Mouse (Mus musculus) layer of hippocampus, postnatal 36 days (tissue): ENCODE measurements around the gene Tyk2. TPM values are rescaled to one million over a fixed set of nuclear protein-coding genes. Genes with fewer than 3 reads are reported as not detected.
A peak's percentile ranks its signal among the peaks of the same experiment; 100 is the strongest.

Experiments used
- DNase-seq, 2 experiments: peaks; one replicate each; pipeline ENCODE4 v3.0.0; 2022
- total RNA-seq, 2 experiments: library from RNA; stranded (reverse); gene quantifications; 2 replicates each; pipeline ENCODE4 v1.2.3; 2021

Gene Tyk2
- total RNA-seq, 2 experiments from 2014 or later = 14.6 to 18.0 TPM

DNA sequence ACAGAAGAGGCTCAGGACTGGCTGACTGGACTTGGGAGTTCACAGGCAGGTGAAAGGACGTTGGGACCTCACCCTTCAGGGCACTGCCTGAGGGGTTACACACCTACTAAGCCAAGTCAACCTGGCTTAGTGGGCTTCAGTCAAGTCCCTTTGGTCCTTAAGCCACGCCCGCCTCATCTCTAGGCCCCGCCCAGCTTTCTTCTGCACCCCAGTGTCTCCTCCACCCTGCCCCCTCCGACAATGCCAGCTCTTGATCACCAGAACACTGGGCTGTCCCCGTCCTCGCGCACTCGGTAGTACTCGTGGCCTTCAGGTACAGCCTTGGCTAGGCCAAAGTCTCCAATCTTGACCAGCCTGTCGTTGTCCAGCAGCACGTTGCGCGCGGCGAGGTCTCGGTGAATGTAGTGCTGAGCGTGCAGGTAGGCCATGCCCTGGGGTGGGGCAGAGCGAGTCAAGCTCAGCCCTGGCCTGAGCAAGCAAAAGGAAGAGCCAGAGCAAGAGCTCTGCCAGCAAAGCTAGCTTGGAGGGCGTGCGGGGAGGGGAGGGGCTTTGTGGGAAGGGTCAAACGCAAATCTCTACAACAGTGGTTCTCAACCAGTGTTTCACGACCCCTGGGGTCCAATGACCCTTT lies 23.3 kb downstream of the Tyk2 start:
- DNase-seq = no peak

GRCm38 (mm10) chr9:21105760-21106564 lies 25.1 kb downstream of the Tyk2 start:
- no peak for DNase-seq

DNA sequence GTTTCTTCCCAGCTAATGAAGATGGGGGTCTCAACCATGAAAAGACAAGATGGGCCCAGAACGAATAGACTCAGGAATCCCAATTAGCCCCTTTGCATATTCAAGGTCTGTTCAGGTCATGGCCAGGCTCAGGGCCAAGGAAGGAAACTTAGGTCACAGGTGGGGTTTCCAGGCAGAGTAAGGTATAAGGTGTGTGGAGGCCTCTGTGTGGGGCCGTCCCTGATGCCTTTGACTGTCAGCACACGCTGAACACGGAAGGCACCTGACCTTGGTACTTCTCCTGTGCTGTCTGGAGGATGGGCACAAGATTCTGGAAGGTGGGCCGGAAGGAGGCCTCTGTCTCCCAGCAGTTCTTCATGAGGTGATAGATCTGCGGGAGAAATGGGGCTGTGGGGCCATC lies 26.2 kb downstream of the Tyk2 start:
- no peak for DNase-seq

DNA sequence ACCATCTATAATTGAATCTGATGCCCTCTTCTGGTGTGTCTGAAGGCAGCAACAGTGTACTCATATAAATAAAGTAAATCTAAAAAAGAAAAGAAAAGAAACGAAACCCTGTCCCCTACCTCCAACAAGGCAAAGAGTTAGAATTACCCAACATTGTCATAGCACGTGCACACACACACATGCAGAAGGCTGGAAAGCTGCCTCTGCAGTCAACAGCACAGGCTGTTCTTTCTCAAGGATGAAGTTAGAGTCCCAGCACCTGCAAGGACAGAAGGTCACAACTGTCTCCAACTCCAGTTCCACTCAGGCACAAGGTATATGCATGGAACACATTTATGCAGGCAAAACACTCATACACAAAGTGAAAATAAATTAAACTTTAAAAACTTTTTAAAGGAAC lies 29.0 kb downstream of the Tyk2 start:
- no peak for DNase-seq

DNA sequence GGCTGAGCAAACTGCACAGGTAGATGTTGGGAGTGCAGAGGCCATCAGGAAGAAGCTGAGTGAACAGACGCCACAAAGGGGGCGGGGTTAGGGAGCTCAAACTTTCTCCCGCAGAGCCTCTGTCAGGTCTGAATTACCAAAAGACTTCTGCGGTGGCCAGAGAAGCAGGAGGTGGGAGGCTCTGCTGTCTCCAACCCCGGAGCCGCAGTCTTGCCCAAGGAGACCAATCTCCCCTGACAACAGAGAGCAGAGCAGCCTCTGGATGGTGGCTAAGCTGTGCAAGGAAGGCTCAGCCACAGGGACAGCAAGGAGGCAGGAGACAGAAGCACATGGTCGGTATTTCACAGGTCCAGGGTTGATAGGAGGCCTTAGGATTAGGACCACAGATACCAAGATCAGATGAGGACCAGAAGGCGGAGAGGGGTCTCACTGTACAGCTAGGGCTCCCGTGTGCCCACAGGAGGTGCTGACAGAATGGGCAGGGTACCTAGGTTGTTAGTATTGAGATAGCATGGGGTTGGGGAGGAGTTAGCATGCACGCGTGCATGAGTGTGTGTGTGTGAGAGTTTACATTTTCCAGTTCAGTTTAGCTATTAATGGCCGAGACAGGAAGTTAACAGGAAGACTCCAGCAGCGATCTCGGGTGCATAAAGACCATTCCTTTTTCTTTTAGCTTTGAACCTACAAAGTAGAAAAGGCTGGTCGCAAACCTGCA lies 30.4 kb downstream of the Tyk2 start:
- DNase-seq = no peak

DNA sequence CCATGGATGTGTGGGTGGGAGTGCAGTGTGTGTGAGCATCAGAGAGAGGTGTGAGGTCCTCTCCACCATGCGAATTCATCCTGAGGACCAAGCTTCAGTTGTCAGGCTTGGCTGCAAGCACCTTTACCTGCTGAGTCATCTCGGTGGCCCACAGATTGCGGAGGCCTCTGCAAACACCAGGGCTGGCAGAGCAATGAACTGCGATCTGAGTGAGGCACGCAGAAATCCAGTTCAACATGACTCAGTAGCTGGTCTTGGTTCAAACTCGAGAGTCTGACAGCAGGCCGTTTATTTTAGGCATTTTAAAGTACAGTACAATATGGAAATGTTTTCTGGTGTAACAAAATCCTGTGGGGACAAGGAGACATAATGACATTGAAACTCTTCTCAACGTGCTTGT lies 33.2 kb downstream of the Tyk2 start:
- peak; percentile 52 to 63 for DNase-seq

DNA sequence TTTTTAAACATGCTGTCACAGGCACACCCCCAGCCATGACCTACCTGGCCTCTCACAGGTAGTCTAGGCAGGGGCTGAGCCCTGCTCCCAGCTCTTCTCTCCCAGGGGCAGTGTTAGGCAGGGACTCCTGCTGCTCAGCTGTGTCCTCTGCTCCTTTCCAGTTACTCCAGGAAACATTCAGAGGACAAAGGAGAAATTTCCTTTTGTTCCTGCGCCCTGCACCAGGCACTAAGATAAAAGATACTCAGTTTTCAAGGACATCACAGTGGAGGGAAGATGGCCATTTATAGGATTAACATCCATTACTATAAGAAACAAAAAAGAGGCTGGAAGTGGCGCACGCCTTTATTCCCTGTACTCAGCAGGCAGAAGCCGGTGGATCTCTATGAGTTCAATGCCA lies 35.1 kb downstream of the Tyk2 start:
- no peak for DNase-seq

GRCm38 (mm10) chr9:21093423-21093822 lies 37.6 kb downstream of the Tyk2 start:
- DNase-seq = no peak

- DNase-seq = peak; percentile 95 to 97
These were observed 39.2 kb downstream of the Tyk2 start, which contains the start of the genes Gm38431 and Raver1 for GRCm38 (mm10) chr9:21091707-21092320. TSS of gene Gm38431 (minus strand) at chr9:21091997. TSS of gene Raver1 (minus strand) at chr9:21092008.

DNA sequence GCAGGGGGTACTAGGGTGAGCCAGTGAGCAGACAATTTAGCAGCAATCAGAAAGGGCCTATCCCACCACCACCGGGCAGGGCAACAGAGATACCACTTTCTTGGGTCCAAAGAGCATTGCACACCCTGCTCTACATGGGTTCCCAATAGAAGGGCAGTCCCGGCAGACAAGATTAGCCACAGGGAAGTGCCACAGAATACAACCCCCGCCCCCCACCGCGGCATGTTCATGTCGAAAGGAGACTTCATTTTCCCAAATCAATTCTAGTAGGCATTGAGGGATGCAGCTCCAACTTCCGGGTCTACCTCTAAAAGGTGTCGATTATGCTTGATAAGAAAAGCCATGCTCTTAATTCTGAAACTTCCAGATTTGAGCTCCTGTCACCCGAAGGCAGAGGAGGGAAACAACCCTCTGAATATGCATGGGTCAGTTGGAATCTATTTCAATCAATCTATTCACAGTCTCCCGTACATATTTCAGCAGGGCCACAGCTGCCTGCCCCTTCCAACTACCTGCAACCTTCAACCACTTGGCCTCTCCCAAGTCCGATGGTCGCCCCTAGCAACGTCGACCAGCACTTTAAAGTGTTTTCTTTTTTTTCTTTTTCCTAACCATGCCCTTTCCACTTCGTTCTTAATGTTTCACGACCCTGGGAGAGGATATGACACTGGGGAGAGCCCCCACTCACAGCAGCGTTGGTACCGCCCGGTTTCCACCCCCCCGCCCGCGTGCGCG lies 39.9 kb downstream of the Tyk2 start:
- no peak for DNase-seq

- DNase-seq = no peak
These were observed 40.5 kb downstream of the Tyk2 start for GRCm38 (mm10) chr9:21090537-21090936.

DNA sequence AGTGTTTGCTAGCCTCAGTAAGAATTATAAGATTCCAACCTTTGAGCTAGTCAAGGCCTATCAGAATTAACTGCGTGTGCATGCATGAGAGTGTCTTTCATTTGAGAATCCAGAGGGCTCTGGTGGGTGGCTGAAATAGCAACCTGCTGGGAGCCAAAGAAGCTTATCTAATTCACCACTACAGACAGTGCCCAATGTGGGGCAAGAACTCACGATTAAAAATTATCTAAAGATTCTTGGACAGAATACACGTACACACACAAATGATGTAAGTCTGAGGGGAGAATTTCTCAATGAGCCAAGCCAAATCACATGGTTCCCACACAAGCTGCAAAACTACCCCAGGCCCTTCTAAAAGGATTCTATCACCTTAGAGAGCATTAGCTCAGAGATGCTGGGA lies 47.7 kb downstream of the Tyk2 start:
- no peak for DNase-seq

DNA sequence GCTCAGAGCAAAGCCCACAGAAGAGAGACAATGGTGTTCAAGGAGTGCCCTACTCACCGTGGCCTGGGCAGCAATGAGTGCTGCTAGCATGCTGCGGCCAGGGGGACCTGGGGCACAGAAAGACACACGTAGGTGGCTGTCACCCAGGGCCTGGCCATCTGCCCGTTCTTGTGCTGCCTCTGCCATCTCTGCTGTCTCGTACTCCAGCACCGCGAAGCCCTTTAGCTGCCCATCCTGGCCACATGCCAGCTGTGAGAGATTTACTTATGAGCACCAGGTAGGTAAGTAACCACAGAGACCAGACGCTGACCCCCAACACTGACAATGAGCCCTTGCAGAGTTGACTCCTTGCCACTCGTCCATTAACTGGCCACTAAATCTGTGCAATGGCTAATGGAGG lies 49.9 kb downstream of the Tyk2 start:
- no peak for DNase-seq

DNA sequence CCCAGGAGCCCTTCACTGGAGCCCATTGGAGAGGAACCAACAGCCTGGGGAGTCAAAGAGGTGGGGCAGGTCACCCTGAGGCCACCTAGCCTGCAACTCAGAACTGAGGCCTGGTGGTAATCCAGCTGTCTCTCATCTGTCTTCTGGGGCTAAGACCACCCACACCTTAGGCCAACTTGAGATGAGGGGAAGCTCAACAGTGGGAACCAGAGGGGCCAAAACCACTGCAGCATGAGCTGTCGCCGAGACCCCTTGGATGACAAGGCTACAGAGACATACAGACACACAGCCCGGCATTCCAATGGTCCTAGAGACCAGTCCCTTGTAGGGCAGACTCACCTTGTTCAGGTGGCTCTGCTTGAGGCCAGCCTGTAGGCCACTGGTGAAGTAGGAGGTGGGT lies 55.4 kb downstream of the Tyk2 start:
- DNase-seq = no peak

DNA sequence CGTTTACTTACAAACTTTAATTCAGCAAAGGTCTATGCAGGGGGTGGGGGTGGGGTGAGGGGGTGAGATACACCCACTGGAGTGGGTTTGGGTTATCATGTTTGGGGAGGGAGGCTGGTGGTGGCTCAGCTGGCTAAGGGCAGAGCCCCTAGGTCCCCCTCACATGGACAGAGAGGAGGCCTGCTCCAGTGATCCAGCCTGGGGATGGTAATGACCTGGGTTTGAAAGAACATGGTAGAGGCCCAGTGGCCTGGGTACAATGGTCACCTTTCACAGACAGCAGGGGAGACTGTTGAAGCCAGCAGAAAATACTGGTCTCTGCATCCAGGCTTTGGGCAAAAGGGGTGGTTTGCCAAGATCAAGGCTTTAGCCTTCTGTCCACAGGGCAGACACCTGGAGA lies 56.9 kb downstream of the Tyk2 start:
- no peak for DNase-seq

DNA sequence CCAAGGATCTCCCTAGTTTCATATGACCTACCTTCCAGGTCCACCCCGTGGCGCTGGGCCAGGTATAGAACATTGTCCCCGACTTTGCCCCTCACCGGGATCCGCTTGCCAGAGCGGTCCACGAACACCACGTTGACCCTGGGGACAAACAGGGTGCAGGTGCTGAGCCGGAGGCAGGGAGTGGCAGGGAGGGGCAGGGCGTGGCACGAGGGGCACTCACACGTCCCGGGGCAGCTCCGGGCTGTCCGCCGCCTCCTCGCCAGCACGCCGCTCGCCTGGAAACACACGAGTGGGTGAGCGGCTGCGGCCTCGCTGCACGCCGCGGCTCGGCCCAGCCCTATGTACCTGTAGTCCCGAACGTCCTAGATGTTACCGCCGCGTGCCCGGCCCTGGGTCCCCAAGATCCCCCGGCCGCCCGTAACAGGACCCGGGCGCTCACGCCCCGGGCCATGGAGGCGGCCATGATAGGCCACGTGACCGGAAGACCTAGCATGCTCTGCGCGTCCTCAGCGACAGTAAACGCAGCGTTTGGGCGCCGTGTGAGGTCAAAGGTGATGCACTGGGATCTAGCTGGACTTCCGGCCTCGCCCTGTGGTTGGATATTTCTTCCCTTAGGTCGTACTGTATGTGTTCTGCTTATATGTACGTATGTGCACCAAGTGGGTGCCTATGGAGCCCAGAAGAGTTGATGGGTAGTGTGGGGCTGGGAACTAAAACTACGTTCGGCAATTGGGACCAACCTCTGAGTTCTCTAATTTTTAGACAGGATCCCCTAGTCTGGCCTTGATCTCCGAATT lies 57.8 kb downstream of the Tyk2 start, which contains the start of the genes Gm49373 and Fdx1l:
Gene Gm49373 (minus strand): TSS at position 53 of the 797 bp plus-strand sequence.
Gene Fdx1l (minus strand): TSS at position 571 of the 797 bp plus-strand sequence.
- peak; percentile 90 for DNase-seq

- no peak for DNase-seq
These were observed 58.4 kb downstream of the Tyk2 start for GRCm38 (mm10) chr9:21072641-21073040.

DNA sequence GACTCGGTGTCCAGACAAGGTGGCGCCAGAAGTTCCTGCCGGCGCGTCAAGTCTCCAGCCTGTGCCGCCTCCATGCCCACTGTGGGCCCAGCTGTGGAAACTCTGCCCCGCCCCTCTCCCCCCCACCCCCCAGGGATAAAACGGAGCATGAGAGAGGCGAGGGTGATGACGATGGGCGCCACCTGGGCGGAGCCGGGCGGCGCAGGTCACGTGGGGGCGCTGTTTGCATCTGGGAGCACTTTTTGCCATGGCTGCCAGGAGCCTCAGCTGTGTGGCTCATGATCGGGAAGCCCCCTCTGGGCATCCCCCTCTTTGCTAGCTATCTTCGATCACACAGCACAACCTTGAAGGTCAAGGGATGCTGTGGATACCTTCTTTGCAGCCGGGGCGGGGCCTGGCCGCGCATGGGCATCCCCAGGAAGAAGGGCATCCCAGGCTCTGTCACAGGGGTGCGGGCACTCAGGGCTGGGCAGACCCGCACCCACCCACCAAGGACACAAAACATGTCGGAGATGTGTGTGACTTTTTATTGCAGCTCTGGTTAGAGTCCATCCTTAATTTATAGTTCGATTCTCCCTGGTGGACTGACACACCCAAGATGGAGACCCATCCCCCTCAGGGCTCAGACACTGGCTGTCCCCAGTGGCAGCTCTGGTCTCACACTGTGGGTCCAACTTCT lies 63.9 kb downstream of the Tyk2 start, which contains the start of gene Zglp1:
Gene Zglp1 (minus strand): TSS at position 88 of the 679 bp plus-strand sequence.
- no peak for DNase-seq

DNA sequence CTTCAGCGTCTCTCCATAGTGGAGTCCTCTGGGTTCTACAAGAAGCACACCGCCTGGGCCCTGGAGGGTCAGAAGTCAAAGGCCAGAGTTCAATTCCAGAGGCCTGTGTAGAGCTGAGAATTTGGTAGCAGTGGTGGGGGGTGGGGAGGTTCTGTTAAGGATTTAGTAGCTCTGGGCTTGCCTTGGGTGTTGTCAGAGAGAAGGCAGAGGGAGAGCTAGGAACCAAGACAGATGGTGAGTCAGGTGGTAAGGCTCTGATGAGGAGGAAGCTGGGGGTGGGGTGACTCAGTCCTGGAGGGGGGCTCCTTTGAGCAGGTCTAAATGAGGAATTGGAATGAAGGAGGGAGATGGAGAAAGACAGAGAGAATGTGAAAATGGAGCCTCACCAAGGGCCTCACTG lies 68.1 kb downstream of the Tyk2 start:
- peak; percentile 58 to 67 for DNase-seq
